Mouse (Mus musculus) cerebellum, adult 11-12 months (tissue): Measurements from ENCODE around the gene Cinp.
"Not testable (repeated sequence)": the region's sequence is repeated elsewhere in the genome, so short reads cannot be mapped to it uniquely, and the experiment has no call there.

Source experiments
- DNase-seq: peaks from one replicate; pipeline ENCODE4 v3.0.0; 2022

Gene Cinp

DNA sequence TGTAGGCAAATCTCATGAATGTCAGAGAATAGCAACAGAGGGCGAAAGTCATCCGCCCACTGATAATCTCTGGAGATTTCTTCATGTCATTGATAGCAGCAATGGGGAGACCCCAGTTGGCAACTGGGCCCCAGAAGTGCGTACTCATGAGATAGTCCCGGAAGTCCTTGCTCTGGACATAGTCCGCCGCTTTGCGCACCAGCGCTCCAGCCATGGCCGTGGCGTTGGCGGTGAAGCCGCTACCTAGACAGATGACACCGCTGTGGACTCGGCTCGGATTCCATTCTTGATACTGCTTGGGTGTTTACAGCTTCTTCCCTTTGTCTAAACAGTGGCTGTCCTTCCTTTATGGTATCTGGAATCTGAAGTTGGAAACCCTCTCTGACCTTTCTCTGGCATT is 30.3 kb downstream of the Cinp start:
- DNase-seq: not testable (repeated sequence)

- no peak for DNase-seq
Observed at GRCm38 (mm10) chr12:110857196-110857595, 31.7 kb downstream of the Cinp start.

DNA sequence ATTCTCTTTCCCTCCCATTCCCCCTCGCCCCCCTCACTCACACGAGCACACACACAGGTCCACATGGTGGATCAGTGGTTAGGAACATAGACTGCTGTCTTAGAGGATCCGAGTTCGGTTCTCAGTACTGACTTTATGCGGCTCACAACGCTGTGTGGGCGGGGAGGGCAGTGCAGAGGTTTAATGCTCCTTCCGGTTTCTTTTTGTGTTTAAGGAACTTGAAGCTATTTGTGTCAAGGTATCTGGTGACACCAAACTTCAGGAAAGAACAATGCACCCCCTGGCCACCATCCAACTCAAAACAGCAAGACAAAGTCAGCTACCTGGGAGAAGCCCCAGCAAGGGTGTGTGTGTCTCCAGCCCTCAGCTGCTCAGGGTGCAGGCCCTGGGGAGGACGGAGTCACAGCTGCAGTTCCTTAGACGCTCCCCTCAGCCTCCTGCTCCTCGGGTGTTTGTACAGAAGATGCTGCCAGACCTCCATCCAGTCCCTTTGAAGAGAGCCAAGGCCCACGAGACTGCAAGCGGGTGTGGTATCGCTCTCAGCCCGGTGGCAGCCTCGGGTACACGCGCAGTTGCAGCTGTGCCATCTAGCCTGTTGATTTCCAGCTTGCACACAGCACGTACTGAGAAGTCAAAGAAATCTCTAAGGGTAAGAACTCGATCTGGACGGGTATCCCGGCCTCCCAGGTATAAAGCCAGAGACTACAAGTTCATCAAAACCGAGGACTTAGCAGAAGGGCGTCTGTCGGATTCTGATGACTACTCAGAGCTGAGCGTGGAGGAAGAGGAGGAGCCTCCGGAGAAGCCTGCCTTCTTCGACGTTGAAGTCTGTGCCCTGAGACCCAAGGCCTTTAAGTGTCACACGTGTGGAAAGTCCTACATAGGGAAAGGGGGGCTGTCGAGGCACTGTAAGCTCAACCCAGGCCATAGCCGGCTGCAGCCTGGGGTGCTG is 33.9 kb downstream of the Cinp start:
- no peak for DNase-seq

DNA sequence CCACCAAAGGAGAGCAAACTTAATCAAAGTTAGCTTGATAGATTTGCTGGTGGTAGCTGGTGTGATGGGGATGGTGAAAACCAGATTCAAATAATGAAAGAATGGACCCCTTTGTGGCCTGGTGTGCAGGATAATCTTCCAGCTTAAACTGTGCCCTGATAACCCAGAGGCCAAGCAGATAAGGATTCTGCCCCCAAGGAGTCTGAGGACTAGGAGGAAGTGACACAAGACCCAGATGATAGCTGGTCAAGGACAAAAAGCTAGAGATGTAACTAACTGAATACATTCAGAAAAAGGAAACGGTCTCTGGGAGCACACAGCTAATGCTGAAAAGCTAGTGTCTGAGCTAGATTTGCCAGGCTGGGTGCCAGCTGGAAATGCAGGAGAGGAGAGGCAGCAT is 37.0 kb downstream of the Cinp start:
- no peak for DNase-seq

DNA sequence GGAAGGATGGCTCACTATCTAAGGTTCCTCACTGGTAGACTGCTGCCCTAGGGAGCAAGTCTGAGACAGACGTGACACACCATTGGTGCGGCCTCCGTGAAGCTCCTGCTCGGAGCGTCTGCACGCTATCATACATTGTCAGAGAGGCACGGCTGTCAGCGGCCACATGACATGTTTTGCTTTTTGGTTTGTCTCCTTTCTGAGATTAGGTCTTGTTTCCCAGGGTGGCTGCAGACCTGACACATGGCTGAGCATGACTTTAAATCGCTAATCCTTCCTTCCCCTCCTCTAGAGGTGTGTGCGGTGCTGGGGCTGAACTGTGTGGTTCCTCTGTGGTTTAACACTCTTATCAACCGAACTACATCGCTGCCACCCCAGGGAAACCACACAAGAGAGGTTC is 37.5 kb downstream of the Cinp start:
- no peak for DNase-seq

DNA sequence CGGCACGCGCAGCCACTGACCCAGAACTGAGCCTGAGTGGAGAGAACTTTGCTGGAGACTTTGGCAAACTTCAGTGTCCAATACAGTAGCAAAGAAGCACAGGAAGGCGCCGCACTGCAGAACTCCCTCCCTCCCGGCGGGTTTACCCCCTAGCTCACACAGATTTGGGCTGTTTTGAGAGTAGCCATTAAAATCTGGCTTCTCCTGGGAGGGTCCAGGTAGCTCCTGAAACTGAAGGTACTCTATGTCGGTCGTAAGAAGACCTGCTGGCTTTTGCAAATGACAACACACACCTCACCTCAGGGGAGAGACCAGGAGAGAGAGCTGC is 38.1 kb downstream of the Cinp start:
- DNase-seq: no peak

GRCm38 (mm10) chr12:110850010-110850928 is 38.7 kb downstream of the Cinp start, which contains the start of gene Zfp839:
Gene Zfp839 (plus strand): TSS chr12:110850253.
- DNase-seq: peak; percentile 86

- DNase-seq: no peak
Observed at GRCm38 (mm10) chr12:110846191-110846765, 42.7 kb downstream of the Cinp start.

DNA sequence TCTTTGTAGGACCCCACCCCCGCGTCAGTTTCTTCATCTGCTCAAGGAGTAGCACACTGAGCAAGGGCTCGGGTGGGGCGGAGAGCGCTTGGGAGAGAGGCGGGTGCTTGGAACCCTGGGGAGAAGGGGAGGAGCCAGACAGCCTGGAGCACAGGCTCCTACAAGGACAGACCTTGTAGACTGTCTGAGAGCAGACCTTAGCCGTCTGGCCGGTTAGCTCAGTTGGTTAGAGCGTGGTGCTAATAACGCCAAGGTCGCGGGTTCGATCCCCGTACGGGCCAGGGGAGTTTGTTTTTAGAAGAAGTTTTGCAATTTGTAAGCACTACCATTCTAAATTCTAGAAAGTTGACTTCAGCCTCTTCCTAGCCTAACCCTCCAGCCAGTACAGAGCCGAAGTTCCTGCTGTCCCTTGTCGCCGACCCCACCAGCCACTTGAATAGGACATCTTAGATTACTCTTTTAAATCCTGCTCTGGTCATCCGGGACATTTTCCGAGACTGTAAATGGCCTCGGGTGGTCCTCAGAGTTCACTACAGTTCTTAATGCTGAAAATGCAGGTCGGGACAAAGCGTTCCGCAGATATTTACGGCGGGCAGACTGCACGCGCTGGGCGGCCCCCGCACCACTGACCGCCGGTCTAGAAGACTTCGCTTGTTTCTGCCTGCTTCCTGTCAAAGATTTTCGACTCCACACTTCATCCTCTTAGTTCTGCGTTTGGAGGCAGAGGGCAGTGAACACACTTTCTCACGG is 43.6 kb downstream of the Cinp start:
- DNase-seq: peak; percentile 87

- no peak for DNase-seq
Observed at GRCm38 (mm10) chr12:110844227-110845130, 44.5 kb downstream of the Cinp start.

- DNase-seq: peak; percentile 77
Observed at GRCm38 (mm10) chr12:110843194-110844048, 45.5 kb downstream of the Cinp start.

GRCm38 (mm10) chr12:110841731-110842493 is 47.0 kb downstream of the Cinp start:
- no peak for DNase-seq

DNA sequence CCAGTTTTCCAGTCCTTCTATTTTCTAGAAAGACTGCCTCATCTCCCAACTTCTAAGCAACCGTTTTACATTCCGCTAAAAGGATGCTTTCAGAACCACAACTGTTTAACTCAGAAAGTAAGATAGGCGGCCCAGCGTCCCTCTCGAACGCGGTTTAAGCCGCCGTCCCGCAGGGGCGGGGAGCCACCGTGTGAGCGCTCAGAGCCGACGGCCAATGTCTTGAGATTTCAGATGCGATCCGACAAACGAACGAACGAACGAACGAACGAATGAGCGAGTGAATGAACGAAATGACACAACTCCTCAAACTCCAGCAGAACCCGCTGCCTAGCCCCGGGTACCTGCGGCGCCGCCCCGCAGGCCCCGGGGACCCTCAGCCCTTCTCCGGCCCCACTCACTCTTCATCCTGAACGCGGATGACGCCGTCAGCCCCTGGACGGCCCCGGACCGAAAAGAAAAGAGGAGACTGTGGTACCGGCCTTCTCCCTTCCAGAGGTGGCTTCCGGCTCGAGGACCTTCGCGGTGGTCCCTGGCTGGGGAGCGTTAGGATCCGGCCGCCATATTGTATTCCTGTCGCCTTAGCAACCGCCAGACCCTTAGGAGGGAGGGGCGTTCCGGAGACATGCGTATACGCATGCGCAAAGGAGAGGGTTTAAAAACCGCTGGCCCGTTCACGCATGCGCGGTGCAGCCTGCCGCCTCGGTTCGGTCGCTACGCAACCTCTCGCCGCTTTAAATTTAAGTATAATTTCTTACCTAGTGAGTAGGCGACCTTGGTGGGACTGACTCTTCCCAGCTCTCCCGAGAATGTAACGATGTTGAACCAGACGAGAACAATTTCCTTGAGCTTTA is 48.4 kb downstream of the Cinp start, which contains the start of gene Mok:
Gene Mok, minus strand, starts transcription at position 592 of the 851 bp plus-strand sequence.
- peak; percentile 93 for DNase-seq

DNA sequence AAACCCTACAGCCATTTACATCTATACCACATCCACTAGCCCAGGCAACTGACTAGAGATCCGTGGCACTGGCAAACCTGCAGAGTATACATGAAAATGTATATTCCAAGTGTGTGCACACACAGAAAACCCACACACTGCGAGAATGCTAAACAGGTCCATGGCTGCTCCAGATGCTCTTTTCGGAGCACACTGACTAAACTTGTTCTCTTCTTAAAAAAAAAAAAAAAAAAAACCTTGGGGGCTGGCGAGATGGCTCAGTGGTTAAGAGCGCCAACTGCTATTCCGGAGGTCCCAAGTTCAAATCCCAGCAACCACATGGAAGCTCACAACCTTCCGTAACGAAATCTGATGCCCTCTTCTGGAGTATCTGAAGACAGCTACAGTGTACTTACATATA is 51.1 kb downstream of the Cinp start:
- DNase-seq: no peak

DNA sequence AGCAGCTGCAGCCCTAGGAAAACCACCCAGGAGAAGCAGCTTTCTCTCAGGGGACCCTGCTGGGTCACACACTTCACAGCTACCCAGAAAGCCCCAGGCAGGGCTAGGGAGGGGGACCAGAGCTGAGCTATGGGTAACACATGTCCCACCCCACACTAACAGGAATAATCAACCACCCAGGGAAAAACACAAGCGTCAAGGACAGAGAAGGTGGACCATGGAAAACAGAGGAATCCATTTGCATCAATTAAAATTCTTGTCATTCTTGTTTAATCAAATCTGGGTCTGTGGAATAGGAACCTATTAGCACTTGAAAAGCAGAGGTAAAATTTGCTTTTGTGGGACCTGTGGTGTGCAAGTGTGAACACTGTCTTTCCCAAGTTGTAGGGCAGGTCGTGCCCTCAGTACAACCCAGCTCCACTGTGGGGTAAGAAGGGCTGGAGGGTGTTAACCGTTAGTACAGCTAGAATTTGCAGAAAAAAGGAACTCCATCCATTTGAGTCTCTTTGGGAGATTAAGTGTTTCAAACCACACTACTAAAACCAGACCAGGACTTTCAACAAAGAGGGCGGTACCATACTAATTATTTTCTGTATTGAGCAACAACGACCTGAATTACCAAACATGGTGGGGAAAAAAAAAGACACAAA is 51.6 kb downstream of the Cinp start:
- DNase-seq: no peak

DNA sequence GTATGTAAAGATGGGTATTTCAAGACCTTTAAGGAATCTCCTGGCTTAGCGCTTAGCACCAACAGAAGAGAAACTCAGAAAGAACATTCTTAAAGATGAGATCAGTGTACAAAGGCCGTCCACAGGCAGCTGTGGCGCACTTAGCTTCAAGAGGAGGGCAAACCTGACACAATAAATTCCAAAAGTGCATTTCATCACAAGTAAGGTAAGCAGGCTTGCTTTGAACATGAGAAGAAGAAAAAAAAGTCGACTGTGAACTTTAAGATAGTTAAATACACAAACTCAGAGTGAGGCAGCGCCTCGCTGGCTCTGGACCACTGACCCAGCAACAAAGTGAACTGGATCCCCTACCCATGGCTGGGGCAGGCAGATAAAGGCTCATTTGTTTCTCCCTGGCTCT is 52.2 kb downstream of the Cinp start:
- DNase-seq: no peak

DNA sequence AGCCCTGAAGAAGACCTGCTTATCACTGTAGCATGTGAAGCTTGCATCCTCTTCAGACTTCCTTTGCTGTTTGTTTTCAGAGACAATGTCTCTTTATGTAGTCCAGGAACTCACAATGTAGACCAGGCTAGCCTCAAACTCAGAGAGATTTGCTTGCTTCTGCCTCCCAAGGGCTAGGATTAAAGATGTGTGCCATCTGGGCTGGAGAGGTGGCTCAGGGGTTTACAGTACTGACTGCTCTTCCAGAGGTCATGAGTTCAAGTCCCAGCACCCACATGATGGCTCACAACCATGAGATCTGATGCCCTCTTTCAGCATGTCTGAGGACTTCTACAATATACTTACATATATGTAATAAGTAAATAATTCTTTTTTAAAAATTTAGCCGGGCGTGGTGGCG is 53.8 kb downstream of the Cinp start:
- no peak for DNase-seq
